Mouse (Mus musculus) CH12F3 (cell line): ENCODE measurements around the gene Kpna7.
"Not testable (repeated sequence)": the region's sequence is repeated elsewhere in the genome, so short reads cannot be mapped to it uniquely, and the experiment has no call there.

Experiments
- in situ Hi-C: fragments of 300-500 bp; cut with MboI; formaldehyde crosslinking; loops from 2 replicates; pipeline ENCODE4 v1.14.3; 2020; ENCODE audit warnings: low sequenced_read_pairs

Kpna7 gene

GRCm38 (mm10) chr5:145083632-145084451 lies at the start of gene Kpna7, which contains the start of gene Arpc1a:
Gene Kpna7, minus strand, starts transcription at chr5:145084030.
Gene Arpc1a, plus strand, starts transcription at chr5:145083830.
- in situ Hi-C loops: no loop called here

GRCm38 (mm10) chr5:145133275-145133674 lies 49.4 kb upstream of the Kpna7 start:
- in situ Hi-C loops: not testable (repeated sequence)

- in situ Hi-C loops: no loop called here
These were observed 47.2 kb upstream of the Kpna7 start for GRCm38 (mm10) chr5:145130995-145131394.

- in situ Hi-C loops: no loop called here
These were observed 46.4 kb upstream of the Kpna7 start for GRCm38 (mm10) chr5:145130191-145130590.

- in situ Hi-C loops: not testable (repeated sequence)
These were observed 45.9 kb upstream of the Kpna7 start for GRCm38 (mm10) chr5:145129773-145130172.

GRCm38 (mm10) chr5:145129124-145129523 lies 45.3 kb upstream of the Kpna7 start:
- in situ Hi-C loops: no loop called here

- in situ Hi-C loops: no loop called here
These were observed 42.8 kb upstream of the Kpna7 start for GRCm38 (mm10) chr5:145126580-145126979.

GRCm38 (mm10) chr5:145123396-145123795 lies 39.6 kb upstream of the Kpna7 start:
- in situ Hi-C loops: no loop called here

GRCm38 (mm10) chr5:145120921-145121320 lies 37.1 kb upstream of the Kpna7 start:
- in situ Hi-C loops: no loop called here

GRCm38 (mm10) chr5:145119385-145119784 lies 35.6 kb upstream of the Kpna7 start:
- in situ Hi-C loops: no loop called here

- in situ Hi-C loops: no loop called here
These were observed 34.6 kb upstream of the Kpna7 start for GRCm38 (mm10) chr5:145118461-145118860.

- in situ Hi-C loops: no loop called here
These were observed 34.2 kb upstream of the Kpna7 start for GRCm38 (mm10) chr5:145118005-145118404.

GRCm38 (mm10) chr5:145116916-145117315 lies 33.1 kb upstream of the Kpna7 start:
- in situ Hi-C loops: no loop called here

- in situ Hi-C loops: no loop called here
These were observed 32.5 kb upstream of the Kpna7 start for GRCm38 (mm10) chr5:145116316-145116715.

GRCm38 (mm10) chr5:145115736-145116135 lies 31.9 kb upstream of the Kpna7 start:
- in situ Hi-C loops: no loop called here

GRCm38 (mm10) chr5:145114606-145115473 lies 31.0 kb upstream of the Kpna7 start:
- in situ Hi-C loops: no loop called here

- in situ Hi-C loops: no loop called here
These were observed 30.3 kb upstream of the Kpna7 start, which contains the start of gene Arpc1b for GRCm38 (mm10) chr5:145114071-145114605. Gene Arpc1b, plus strand, starts transcription at chr5:145114215.

- in situ Hi-C loops: no loop called here
These were observed 29.6 kb upstream of the Kpna7 start for GRCm38 (mm10) chr5:145113416-145113815.

- in situ Hi-C loops: no loop called here
These were observed 28.7 kb upstream of the Kpna7 start for GRCm38 (mm10) chr5:145112566-145112965.

GRCm38 (mm10) chr5:145110401-145110800 lies 26.6 kb upstream of the Kpna7 start:
- in situ Hi-C loops: no loop called here

- in situ Hi-C loops: no loop called here
These were observed 22.0 kb upstream of the Kpna7 start for GRCm38 (mm10) chr5:145105694-145106275.
